Mouse (Mus musculus): ENCODE results near the gene B3gnt3. TPM values are rescaled to one million over a fixed set of nuclear protein-coding genes. Genes with fewer than 3 reads are reported as not detected.

The B3gnt3 gene
- total and polyA plus RNA-seq, 2 experiments from 2014 or later, result 6.4 to 8.7 TPM

DNA sequence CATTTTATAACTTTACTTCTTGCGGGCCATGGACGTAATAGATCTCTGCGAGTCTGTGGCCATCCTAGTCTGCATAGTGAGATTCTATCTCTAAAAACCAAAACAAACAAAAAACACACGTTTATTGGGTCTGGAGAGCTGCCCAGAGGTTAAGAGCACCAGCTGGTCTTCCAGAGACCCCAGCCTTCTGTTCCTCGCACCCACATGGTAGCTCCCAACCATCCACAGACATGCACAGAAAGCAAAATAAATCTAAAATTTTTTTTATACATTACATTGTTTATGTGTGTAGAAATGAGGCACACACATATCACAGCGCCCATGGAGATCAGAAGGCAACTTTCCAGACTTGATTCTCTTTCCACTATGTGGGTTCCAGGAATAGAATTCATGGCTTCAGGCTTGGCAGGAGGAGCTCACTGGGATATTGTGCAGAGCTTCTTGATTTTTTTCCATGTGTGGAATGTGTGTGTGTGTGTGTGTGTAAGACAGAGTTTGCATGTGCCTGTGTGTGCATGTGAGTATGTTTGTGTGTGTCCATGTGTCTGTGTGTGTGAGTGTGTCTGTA, 29.3 kb downstream of the B3gnt3 start:
- H3K27me3 ChIP-seq (ENCODE audit: control insufficient read depth, insufficient read depth, low read length), result no peaks in the 10 kb centered on the region
- no peak for TF ChIP-seq CTCF (IDR thresholded peaks at IDR 0.05; ENCODE audit: low read depth)
- TF ChIP-seq EP300 (IDR thresholded peaks at IDR 0.05; ENCODE audit: low read depth), result no peak
- no peaks in the 10 kb centered on the region for H3K36me3 ChIP-seq (replicated peaks; ENCODE audit: control insufficient read depth, insufficient read depth, low read length)
- no peak for DNase-seq (ENCODE audit: low spot score)
- peaks cover 28% of the 10 kb centered on the region for H3K4me1 ChIP-seq (ENCODE audit: control insufficient read depth, insufficient read depth)
- ATAC-seq (ENCODE audit: insufficient read depth, low read depth), result no peak
- H3K9ac ChIP-seq (replicated peaks; ENCODE audit: low read depth, low read length), result no peak overlapping the region
- H3K27ac ChIP-seq (ENCODE audit: low read depth), result peak overlapping the region; percentile 56
- peak overlapping the region; percentile 51; the same call in 1 of the 2 replicates for H3K4me3 ChIP-seq (ENCODE audit: low read depth, low read length)
- H3K4me2 ChIP-seq (ENCODE audit: low read depth, low read length), result peak overlapping the region; percentile 85
- no peaks in the 10 kb centered on the region for H3K9me3 ChIP-seq (replicated peaks; ENCODE audit: control insufficient read depth, low read length)
- 59% methylated on average over 6 of the region's 6 CpGs for WGBS

DNA sequence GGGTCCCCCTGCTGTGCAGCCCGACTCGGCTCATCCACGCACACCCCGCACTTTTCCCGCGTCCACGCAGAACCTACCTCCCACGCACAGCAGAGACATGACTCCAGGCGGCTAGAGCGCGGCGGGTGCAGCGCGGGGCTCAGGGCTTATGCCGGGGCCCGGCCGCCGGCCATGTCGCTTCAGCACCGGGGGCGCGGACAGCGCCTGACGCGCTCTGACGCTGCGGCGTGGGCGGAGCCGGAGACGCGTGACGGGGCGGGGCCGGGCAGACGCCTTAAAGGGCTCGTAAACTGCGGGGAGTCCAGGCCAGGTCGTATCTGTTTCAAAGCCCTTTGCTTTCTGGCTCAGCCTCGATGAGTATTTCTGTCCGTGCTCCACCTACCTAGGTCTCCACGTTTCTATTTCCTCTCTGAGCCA, 30.0 kb downstream of the B3gnt3 start, which contains the start of gene Unc13a:
TSS of gene Unc13a (minus strand) at position 209 of the 417 bp plus-strand sequence.
- Histone ChIP-seq H3K27ac (ENCODE audit: low read depth) (peak within 1 kb of the TSS; percentile 56), H3K9me3 (replicated peaks; ENCODE audit: control insufficient read depth, low read length) (no peaks in the 10 kb centered on the region), H3K9ac (replicated peaks; ENCODE audit: low read depth, low read length) (no peak within 1 kb of the TSS), H3K4me1 (ENCODE audit: control insufficient read depth, insufficient read depth) (peaks cover 30% of the 10 kb centered on the region), H3K36me3 (replicated peaks; ENCODE audit: control insufficient read depth, insufficient read depth, low read length) (no peaks in the 10 kb centered on the region), H3K4me2 (ENCODE audit: low read depth, low read length) (peak within 1 kb of the TSS; percentile 85), H3K27me3 (ENCODE audit: control insufficient read depth, insufficient read depth, low read length) (no peaks in the 10 kb centered on the region), H3K4me3 (ENCODE audit: low read depth, low read length) (peak within 1 kb of the TSS; percentile 51)
- TF ChIP-seq CTCF (IDR thresholded peaks at IDR 0.05; ENCODE audit: low read depth), result no peak
- peak; percentile 29; the same call in 1 of the 2 replicates for TF ChIP-seq EP300 (IDR thresholded peaks at IDR 0.05; ENCODE audit: low read depth)
- DNase-seq (ENCODE audit: low spot score) (peak; percentile 87), ATAC-seq (ENCODE audit: insufficient read depth, low read depth) (peak; percentile 66)
- WGBS, result under 1% methylated on average over 38 of the region's 42 CpGs

DNA sequence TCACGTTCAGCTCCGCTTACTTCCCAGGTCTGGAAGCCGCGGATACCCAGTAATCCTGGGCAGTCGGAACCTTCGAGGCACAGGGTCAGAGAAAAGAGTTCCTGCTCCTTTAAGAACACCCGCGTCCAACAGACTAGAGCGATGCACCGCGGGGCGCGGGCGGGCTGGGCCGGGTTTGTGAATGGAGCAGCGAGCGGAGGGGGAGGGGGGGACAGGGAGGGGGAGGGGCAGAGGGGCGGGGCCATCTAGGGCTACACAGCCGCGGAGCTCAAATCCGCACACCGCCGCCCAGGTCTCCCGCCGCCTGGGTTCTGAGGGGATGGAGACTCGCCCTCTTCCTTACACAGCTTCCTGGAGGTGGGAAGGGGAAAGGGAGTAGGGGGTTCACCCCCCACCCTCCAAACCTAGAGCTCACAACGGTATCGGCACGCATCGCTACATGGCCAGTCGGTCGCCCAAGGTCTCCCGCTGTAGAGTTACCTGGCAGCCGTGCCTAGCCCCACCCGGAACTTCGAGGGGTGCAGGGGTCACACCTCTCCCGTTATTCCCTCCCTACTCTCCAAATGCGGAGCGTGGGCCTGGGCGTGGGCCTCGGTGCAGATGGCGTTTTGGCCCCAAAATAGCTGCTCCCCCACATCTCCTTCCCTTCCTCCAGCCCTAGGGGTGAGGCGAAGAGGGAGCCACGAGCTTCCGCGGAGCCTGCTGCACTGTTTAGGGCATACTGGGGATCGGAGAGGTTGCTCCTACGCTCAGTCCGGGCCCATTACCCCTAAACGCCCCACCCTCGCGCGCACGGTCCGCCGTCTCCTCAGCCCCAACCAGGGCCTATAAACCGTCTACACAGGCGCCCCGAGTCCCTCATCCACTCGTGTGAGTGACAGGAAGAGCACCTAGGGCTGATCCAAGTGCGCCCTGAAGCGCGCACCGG, 30.7 kb downstream of the B3gnt3 start:
- Histone ChIP-seq H3K4me3 (ENCODE audit: low read depth, low read length) (peak overlapping the region; percentile 51), H3K9me3 (replicated peaks; ENCODE audit: control insufficient read depth, low read length) (no peaks in the 10 kb centered on the region), H3K27ac (ENCODE audit: low read depth) (no peak overlapping the region), H3K27me3 (ENCODE audit: control insufficient read depth, insufficient read depth, low read length) (no peaks in the 10 kb centered on the region), H3K9ac (replicated peaks; ENCODE audit: low read depth, low read length) (no peak overlapping the region), H3K4me1 (ENCODE audit: control insufficient read depth, insufficient read depth) (peaks cover 37% of the 10 kb centered on the region), H3K36me3 (replicated peaks; ENCODE audit: control insufficient read depth, insufficient read depth, low read length) (no peaks in the 10 kb centered on the region), H3K4me2 (ENCODE audit: low read depth, low read length) (peak overlapping the region; percentile 85)
- no peak for TF ChIP-seq CTCF (IDR thresholded peaks at IDR 0.05; ENCODE audit: low read depth)
- no peak for TF ChIP-seq EP300 (IDR thresholded peaks at IDR 0.05; ENCODE audit: low read depth)
- WGBS, result under 1% methylated on average over 53 of the region's 64 CpGs
- ATAC-seq (ENCODE audit: insufficient read depth, low read depth) (peak; percentile 15), DNase-seq (ENCODE audit: low spot score) (no peak)

DNA sequence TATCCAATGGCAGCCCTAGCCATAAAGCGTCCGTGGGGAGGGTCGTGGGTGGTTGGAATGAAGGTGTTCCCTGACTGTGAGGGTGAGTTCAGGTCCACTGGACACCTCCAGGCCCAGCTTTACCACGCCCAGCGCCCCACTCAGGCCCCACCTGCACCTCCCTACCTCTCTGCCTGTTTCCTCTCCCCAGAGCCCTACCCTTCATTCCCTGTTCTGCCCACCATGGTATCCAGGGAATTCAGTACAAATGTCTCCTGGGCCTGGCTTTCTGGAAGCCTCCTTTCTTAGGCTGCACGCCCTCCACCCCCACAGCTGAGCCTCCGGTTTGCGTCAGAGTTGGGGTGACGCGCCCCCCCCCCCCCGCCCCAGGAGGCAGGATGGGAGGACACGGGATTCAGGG, 31.4 kb downstream of the B3gnt3 start:
- H3K27ac ChIP-seq (ENCODE audit: low read depth), result no peak overlapping the region
- peak overlapping the region; percentile 85 for H3K4me2 ChIP-seq (ENCODE audit: low read depth, low read length)
- DNase-seq (ENCODE audit: low spot score) (no peak), ATAC-seq (ENCODE audit: insufficient read depth, low read depth) (no peak)
- H3K4me1 ChIP-seq (ENCODE audit: control insufficient read depth, insufficient read depth), result peaks cover 38% of the 10 kb centered on the region
- no peaks in the 10 kb centered on the region for H3K36me3 ChIP-seq (replicated peaks; ENCODE audit: control insufficient read depth, insufficient read depth, low read length)
- H3K4me3 ChIP-seq (ENCODE audit: low read depth, low read length), result peak overlapping the region; percentile 51
- H3K9ac ChIP-seq (replicated peaks; ENCODE audit: low read depth, low read length), result no peak overlapping the region
- 16% methylated on average over 9 of the region's 12 CpGs for WGBS
- TF ChIP-seq EP300 (IDR thresholded peaks at IDR 0.05; ENCODE audit: low read depth) (no peak), CTCF (IDR thresholded peaks at IDR 0.05; ENCODE audit: low read depth) (no peak)
- no peaks in the 10 kb centered on the region for H3K9me3 ChIP-seq (replicated peaks; ENCODE audit: control insufficient read depth, low read length)
- H3K27me3 ChIP-seq (ENCODE audit: control insufficient read depth, insufficient read depth, low read length), result no peaks in the 10 kb centered on the region

DNA sequence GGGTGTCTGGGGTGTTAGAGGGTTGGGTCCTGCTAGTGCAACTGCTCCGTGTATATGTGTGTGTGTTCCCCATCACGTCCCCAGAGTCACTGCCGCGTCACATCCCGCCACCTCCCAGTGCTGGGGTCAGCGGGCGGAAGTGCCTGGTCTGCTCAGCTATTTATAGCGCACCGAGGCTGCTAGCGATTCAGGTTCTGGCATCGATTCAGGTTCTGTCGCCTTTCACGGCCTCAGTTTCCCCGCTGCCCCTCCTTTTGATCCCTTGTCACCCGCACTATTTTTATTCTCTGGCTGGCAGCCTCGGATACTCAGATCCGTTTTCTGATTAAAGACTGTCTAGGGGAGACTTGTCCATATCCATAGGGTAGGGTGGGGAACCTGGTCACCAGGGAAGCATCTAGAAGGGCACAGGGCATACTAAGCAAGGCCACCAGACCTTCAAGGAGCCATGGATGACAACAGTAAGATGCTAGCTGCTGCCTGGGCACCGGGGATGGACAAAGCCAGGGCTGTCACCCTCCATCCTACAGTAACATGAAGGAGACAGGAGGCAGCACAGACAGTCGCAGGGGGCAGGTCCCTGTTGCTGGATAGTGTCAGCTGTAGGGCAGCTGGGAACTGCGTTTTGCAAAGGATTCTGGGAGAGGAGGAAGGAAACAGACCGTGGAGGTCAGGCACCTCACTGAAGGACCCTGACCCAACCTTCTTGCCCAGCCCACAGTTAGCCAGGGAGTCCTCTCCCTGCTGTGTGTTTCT, 33.2 kb downstream of the B3gnt3 start:
- H3K9ac ChIP-seq (replicated peaks; ENCODE audit: low read depth, low read length), result no peak overlapping the region; the same call in 1 of the 2 replicates
- peak; percentile 68 for ATAC-seq (ENCODE audit: insufficient read depth, low read depth)
- H3K4me3 ChIP-seq (ENCODE audit: low read depth, low read length), result peak overlapping the region; percentile 27
- no peaks in the 10 kb centered on the region for H3K9me3 ChIP-seq (replicated peaks; ENCODE audit: control insufficient read depth, low read length)
- no peaks in the 10 kb centered on the region for H3K27me3 ChIP-seq (ENCODE audit: control insufficient read depth, insufficient read depth, low read length)
- peaks cover 38% of the 10 kb centered on the region for H3K4me1 ChIP-seq (ENCODE audit: control insufficient read depth, insufficient read depth)
- under 1% methylated on average over 21 of the region's 21 CpGs for WGBS
- H3K4me2 ChIP-seq (ENCODE audit: low read depth, low read length), result peak overlapping the region; percentile 59
- TF ChIP-seq EP300 (IDR thresholded peaks at IDR 0.05; ENCODE audit: low read depth) (peak; percentile 47; the same call in 1 of the 2 replicates), CTCF (IDR thresholded peaks at IDR 0.05; ENCODE audit: low read depth) (no peak)
- H3K36me3 ChIP-seq (replicated peaks; ENCODE audit: control insufficient read depth, insufficient read depth, low read length), result no peaks in the 10 kb centered on the region
- H3K27ac ChIP-seq (ENCODE audit: low read depth), result peak overlapping the region; percentile 78
- peak; percentile 86 for DNase-seq (ENCODE audit: low spot score)
